Mouse (Mus musculus) embryonic fibroblast, embryonic 13.5 days (primary cell): ENCODE results near the gene F2r. TPM values are rescaled to one million over a fixed set of nuclear protein-coding genes. Genes with fewer than 3 reads are reported as not detected.

ENCODE experiments used
- H3K27ac ChIP-seq: 2 replicates; pipeline ENCODE4 v1.5.1; 2012; ENCODE audit warnings: low read length, control low read depth, inconsistent platforms; ENCODE audit not compliant: insufficient read depth
- H3K4me1 ChIP-seq: 2 replicates; pipeline ENCODE4 v1.6.1; 2011; ENCODE audit warnings: low read length; ENCODE audit not compliant: control insufficient read depth, insufficient read depth
- H3K4me3 ChIP-seq: 2 replicates; pipeline ENCODE4 v1.5.1; 2011; ENCODE audit warnings: mild to moderate bottlenecking, control low read depth, low read length; ENCODE audit not compliant: insufficient read depth
- CTCF ChIP-seq: IDR thresholded peaks from 2 replicates; pipeline ENCODE4 v1.5.1; 2011; ENCODE audit warnings: mild to moderate bottlenecking, control low read depth, low read length, moderate library complexity, borderline replicate concordance; ENCODE audit not compliant: insufficient read depth
- POLR2A ChIP-seq: IDR thresholded peaks from 2 replicates; pipeline ENCODE4 v1.6.1; 2011; ENCODE audit warnings: low read depth, mild to moderate bottlenecking, control low read depth, low read length, moderate library complexity
- polyA plus RNA-seq: library from polyadenylated mRNA; stranded (reverse); fragments of >200 nt; gene quantifications from 2 replicates; pipeline ENCODE4 v1.2.4, GENCODE M21; 2011; ENCODE audit warnings: low read depth; ENCODE audit not compliant: missing spikeins, insufficient read length

The F2r gene
- polyA plus RNA-seq, 1 experiment = 268 TPM

DNA sequence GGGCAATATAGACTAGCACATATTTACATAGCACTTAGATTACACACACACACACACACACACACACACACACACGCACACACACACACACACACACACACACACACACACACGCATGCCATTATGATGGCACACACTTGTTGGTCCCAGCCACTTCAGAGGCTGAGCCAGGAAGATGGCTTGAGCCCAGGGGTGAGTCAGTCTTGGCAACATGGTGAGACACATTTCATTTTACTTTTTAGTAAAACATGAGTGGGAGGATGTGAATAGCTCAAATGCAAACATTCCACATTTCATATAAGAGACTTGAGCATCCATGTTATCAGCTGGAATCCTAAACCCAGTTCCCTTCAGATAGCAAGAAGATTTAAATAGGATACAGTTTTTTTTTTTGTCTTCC is 15.1 kb upstream of the F2r start:
- H3K4me3 ChIP-seq = no peak overlapping the region
- TF ChIP-seq CTCF = no peak
- no peak for TF ChIP-seq POLR2A
- H3K27ac ChIP-seq = peak overlapping the region; percentile 96
- H3K4me1 ChIP-seq = peaks cover 15% of the 10 kb centered on the region

GRCm38 (mm10) chr13:95632144-95632543 is 13.9 kb upstream of the F2r start:
- Histone ChIP-seq H3K27ac (no peak overlapping the region), H3K4me1 (peaks cover 15% of the 10 kb centered on the region), H3K4me3 (no peak overlapping the region)
- TF ChIP-seq POLR2A (no peak), CTCF (no peak)

- no peak overlapping the region for H3K4me3 ChIP-seq
- H3K27ac ChIP-seq = no peak overlapping the region
- peaks cover 15% of the 10 kb centered on the region for H3K4me1 ChIP-seq
- no peak for TF ChIP-seq CTCF
- no peak for TF ChIP-seq POLR2A
Observed at GRCm38 (mm10) chr13:95630747-95631146, 12.5 kb upstream of the F2r start.

DNA sequence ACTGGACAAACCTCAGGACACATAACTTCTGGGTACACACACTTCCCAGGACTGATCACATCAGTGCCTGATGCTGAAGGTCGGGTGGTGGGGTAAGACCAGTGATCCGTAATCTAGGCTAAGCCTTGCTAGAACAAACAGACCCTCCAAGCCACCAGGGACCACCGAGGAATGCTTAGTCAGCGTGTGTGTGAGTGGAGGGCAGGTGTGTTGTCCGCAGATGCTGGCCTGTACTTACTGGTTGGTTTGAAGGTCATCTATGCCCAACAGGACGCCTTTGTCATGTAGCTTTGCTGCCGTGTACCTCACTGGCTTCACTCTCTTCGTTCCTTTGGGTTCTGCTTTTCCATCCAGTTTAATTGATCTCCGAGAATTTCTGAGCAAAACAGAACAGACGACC is 11.5 kb upstream of the F2r start:
- Histone ChIP-seq H3K4me3 (no peak overlapping the region), H3K27ac (no peak overlapping the region), H3K4me1 (peaks cover 12% of the 10 kb centered on the region; the same call in 1 of the 2 replicates)
- TF ChIP-seq POLR2A (no peak), CTCF (no peak)

DNA sequence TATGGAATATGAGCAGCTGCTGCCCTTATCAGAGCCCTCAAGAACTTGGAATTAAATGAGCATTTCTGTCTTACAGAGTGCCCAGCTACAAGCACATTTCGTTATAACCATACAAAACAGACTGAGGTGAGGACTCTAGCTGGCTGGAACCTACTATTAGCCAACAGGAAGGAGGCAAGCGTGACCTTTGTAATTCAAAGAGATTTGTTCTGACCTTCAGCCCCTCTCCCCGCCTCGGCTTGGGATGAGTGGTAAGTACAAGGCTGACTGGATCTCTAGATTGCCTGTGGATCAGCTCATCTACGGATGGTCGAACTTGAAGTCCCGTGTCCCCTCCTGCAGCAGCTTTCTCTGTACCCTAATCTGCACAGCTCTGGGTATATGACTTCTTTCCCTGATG is 8.4 kb upstream of the F2r start:
- H3K4me3 ChIP-seq = no peak overlapping the region
- H3K27ac ChIP-seq = no peak overlapping the region
- TF ChIP-seq POLR2A (no peak), CTCF (no peak)
- peaks cover 9% of the 10 kb centered on the region for H3K4me1 ChIP-seq

DNA sequence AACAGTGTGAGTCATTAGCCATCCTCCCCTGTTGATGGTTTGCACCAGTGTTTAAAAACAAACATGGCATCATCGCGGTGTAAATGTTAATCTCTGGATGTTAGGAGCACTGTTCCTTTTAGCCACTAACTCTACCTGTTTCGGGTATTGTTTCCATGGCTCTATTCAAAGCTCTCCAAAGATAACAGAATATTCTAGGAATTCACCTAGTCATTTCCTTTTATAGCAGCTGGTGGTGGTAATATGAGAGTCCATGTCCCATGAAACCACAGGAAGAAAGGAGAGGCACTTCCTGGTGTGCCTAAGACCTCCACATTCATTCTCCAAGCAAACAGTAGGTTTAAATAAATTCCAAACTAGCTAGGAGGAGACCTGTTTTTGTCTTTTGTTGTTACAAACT is 4.8 kb upstream of the F2r start:
- H3K4me3 ChIP-seq = no peak overlapping the region
- H3K27ac ChIP-seq = no peak overlapping the region
- TF ChIP-seq CTCF (no peak), POLR2A (no peak)
- H3K4me1 ChIP-seq = peaks cover 6% of the 10 kb centered on the region

GRCm38 (mm10) chr13:95621563-95621962 is 3.3 kb upstream of the F2r start:
- TF ChIP-seq POLR2A = no peak
- no peak for TF ChIP-seq CTCF
- Histone ChIP-seq H3K4me3 (no peak overlapping the region), H3K27ac (no peak overlapping the region), H3K4me1 (peaks cover 6% of the 10 kb centered on the region)

GRCm38 (mm10) chr13:95618859-95619258 is 572 bp upstream of the F2r start:
- no peak overlapping the region for H3K4me3 ChIP-seq
- H3K4me1 ChIP-seq = peaks cover 11% of the 10 kb centered on the region
- TF ChIP-seq CTCF (no peak), POLR2A (no peak)
- H3K27ac ChIP-seq = 0 out of 2 replicates have a peak overlapping the region, but pooled peaks have one; percentile 8

DNA sequence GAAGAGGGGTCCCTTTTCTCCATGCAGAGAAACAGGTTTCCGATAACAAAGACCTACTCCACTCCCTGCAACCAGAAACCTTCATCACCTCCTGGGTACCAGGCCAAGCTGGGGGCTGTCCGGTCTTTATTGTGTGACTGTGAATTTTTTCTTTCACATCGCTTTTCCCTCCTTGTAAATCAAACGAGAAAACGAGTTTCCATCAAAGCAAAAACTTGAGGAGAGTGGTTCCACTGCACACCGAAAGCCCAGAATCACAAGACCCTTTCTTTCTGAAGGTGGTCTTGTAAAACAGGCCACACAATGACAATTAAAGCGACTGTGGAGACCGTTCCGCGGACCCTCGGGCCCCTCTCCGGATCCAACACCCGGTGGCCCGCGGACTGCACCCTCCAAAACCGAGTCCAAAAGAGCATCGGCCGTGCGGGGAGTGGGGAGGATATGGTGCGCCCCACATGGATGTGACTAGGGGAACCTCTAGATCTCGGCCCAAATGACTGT is 566 bp downstream of the F2r start:
- TF ChIP-seq POLR2A (no peak), CTCF (no peak)
- peak overlapping the region; percentile 94 for H3K4me3 ChIP-seq
- peak overlapping the region; percentile 73 for H3K27ac ChIP-seq
- H3K4me1 ChIP-seq = peaks cover 9% of the 10 kb centered on the region; the same call in 1 of the 2 replicates

DNA sequence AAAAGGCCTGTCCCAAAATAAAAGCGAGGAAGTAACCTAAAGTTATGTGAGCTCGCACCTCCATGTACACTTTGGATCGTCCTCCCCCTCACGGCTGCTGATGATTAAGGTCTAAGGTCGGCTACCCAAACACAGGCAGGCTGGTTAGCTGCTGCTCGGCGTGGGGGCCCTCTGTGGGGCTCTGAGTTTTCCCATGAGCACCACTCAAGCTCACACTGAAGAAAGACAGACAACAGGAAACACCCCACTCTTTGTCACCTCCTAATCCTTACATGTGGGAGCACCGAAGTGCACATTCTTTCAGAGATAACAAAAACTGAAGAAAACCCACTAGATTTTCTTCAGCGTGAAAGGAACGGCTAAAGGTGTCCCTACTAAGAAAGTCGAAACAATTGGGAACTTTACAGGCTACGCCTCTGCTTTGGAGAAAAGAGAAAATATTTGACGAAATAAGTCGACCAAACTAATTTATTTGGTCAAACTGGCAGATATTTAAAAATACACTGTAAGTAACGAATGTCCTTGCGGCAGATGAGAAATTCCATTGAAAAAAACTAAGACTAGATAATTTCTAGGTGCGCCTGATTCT is 1.1 kb downstream of the F2r start:
- Histone ChIP-seq H3K4me3 (peak overlapping the region; percentile 94), H3K4me1 (peaks cover 5% of the 10 kb centered on the region; the same call in 1 of the 2 replicates), H3K27ac (peak overlapping the region; percentile 73)
- TF ChIP-seq POLR2A (no peak), CTCF (no peak)
